Mouse (Mus musculus) adrenal gland, postnatal 25 days (tissue): ENCODE measurements around the gene Tbrg1. TPM values are rescaled to one million over a fixed set of nuclear protein-coding genes. Genes with fewer than 3 reads are reported as not detected.
A peak's percentile ranks its signal among the peaks of the same experiment; 100 is the strongest.

ENCODE experiments used
- DNase-seq: peaks from one replicate; pipeline ENCODE4 v3.0.0; 2021; ENCODE audit warnings: mixed read lengths
- total RNA-seq: library from RNA; stranded (reverse); gene quantifications from 2 replicates; pipeline ENCODE4 v1.2.3, GENCODE M21; 2021

Tbrg1 gene
- total RNA-seq, 1 experiment from 2014 or later = 90.9 TPM

DNA sequence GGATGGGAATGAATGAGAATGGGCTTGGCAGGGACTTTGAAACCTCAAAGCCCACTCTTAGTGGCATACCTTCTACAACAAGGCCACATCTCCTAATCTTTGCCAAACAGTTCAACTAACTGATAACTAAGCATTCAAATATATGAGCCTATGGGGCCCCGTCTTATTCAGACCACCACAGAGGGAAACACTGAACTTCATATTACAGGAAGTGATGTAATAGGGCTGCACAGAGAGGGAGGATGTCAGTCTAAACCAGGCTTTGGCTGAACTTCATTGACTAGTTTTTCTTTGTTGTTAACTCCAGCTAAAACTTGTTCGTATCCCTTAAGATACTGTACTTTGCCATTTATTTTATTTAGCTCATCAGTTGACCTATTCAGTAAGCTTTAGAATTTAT lies 27.2 kb downstream of the Tbrg1 start:
- DNase-seq = no peak

DNA sequence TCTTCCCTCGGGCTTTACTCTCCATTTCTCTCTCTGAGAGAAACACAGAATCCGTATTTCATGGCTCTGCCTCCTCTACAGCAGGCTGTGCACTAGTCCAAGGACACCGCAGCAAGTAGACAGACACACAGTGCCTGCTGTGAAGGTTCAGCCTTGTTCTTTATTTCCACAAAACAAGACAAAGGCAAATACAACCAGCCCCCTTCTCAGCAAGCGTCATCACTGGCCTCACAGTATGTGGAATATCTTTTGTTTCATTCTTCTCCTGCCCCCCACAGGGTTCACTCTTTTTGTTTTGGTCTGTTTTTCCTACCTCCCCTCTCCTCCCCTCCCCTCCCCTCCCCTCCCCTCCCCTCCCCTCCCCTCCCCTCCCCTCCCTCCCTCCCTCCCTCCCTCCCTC lies 28.5 kb downstream of the Tbrg1 start:
- DNase-seq = no peak

- DNase-seq = no peak
Measured at GRCm38 (mm10) chr9:37627263-37627662, 29.8 kb downstream of the Tbrg1 start.

GRCm38 (mm10) chr9:37626103-37626567 lies 31.0 kb downstream of the Tbrg1 start:
- DNase-seq = no peak

GRCm38 (mm10) chr9:37625641-37626040 lies 31.5 kb downstream of the Tbrg1 start:
- no peak for DNase-seq

DNA sequence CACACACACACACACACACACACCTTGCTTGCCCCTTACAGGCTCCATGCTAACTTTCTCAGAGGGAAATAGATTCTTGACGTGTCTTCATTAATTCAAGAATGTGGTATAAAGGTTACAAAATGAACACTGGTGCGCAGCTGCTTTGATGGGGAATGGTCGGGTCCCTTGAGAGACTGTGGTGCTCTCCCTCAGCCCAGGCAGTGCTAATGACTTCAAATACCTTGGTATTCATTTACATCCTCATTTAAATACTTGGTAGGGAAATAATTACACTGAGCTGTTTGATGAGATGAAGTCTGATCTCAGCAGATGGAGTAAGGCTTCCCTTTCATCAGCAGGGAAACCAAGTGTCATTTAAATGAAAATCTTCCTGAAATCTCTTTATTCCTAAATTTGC lies 32.0 kb downstream of the Tbrg1 start:
- DNase-seq = no peak

- DNase-seq = no peak
Measured at GRCm38 (mm10) chr9:37624502-37624901, 32.6 kb downstream of the Tbrg1 start.

GRCm38 (mm10) chr9:37623981-37624380 lies 33.1 kb downstream of the Tbrg1 start:
- DNase-seq = no peak

GRCm38 (mm10) chr9:37621290-37621689 lies 35.8 kb downstream of the Tbrg1 start:
- DNase-seq = no peak

GRCm38 (mm10) chr9:37616770-37617169 lies 40.3 kb downstream of the Tbrg1 start:
- no peak for DNase-seq

DNA sequence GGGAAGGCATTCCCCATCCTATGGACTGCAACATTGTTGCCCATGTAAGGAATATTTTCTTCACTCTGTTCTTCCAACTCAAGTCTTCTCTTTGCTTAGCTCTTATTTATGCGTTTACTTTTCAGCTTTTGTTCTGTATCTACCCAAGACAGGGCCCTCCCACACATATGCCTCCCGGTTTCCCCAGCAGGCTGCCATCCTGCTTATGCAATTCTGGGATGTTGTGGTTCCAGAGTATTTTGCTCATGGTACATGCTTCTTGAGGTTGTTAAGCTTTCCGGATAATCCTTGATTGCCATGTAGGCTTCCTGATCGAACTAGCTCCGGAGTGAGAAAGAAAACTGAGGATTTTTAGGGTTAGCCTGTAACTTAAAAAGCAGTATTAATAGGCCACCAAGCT lies 41.9 kb downstream of the Tbrg1 start:
- no peak for DNase-seq

GRCm38 (mm10) chr9:37614316-37614715 lies 42.8 kb downstream of the Tbrg1 start:
- DNase-seq = no peak

DNA sequence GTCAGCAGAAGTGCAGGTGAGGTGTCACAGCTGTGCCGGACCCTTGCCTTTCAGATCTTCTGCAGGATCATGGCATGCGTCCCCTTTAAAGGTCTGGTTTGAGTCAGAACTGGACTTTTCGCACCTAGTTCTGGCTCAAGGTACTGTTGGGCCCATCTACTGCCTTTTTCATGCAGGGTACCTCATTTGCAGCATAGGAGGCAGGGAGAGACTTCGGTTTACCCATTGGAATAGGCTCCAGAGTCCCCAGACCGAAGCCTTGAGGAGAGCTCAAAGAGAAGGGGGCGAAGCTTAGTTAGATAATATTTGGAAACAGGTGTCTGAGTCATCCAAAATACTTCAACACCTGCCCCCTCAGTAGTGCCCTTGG lies 43.2 kb downstream of the Tbrg1 start:
- DNase-seq = no peak

GRCm38 (mm10) chr9:37613182-37613910 lies 43.8 kb downstream of the Tbrg1 start, which contains the start of gene Spa17:
Gene Spa17 (minus strand): TSS chr9:37613722.
- DNase-seq = peak; percentile 91

DNA sequence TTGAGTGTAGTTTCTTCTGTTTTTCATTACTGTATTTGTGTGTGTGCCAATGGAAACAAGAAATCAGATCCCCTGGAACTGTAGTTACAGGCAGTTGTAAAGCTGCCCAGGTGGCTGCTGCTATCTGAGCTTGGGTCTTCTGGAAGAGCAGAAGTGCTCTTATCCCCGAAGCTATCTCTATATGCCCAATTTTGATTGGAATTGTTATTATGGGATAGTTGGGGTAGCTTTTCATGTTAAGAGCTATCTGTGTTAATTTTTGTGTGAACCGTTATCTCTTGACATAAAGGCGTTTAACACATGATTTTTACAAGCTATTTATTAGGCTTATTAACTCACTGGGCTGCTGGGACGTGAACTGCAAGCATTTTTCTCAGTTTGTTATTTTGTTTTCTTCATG lies 47.6 kb downstream of the Tbrg1 start:
- no peak for DNase-seq

DNA sequence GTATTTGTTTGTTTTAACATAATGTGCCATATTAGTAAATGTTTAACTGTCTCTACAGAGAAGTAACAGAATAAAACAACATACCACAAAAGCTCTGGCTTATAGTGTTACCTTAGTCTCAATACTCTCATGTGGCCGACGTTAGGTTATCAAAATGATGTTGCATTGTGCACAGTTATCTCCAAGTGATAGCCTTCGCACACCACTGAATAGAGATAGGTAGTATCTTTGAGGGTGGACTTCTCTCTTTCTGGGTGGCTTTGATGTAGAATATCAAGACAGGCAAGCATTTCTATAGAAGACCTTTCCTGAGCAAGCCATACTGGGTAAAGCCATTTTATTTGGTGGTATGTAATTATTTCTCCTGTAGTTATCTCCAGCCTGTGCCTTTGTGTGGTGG lies 52.0 kb downstream of the Tbrg1 start:
- no peak for DNase-seq

- no peak for DNase-seq
Measured at GRCm38 (mm10) chr9:37600538-37601205, 56.4 kb downstream of the Tbrg1 start.

Other genes with a start within 250 kb of the Tbrg1 start
- 0.70 and 1.8 TPM in 2 replicates for gene Robo3, start 224.1 kb downstream of the Tbrg1 start, total RNA-seq
- gene Msantd2, start 168.0 kb downstream of the Tbrg1 start, total RNA-seq = 26.8 and 28.7 TPM in 2 replicates
- 27.5 and 35.3 TPM in 2 replicates for gene Esam, start 129.2 kb downstream of the Tbrg1 start, total RNA-seq
- gene Vsig2, start 118.1 kb downstream of the Tbrg1 start, total RNA-seq = 4.8 and 5.8 TPM in 2 replicates
- gene Nrgn, start 104.4 kb downstream of the Tbrg1 start, total RNA-seq = 0.86 and 1.4 TPM in 2 replicates
- gene Siae, start 101.6 kb downstream of the Tbrg1 start, total RNA-seq = 15.7 and 18.8 TPM in 2 replicates
- 4.2 and 4.8 TPM in 2 replicates for gene Spa17, start 43.6 kb downstream of the Tbrg1 start, total RNA-seq
- 0.15 TPM in 1 of 2 replicates, not detected in the other for gene Panx3, start 11.9 kb upstream of the Tbrg1 start, total RNA-seq
- not detected in 2 replicates for gene Olfr160, start 58.9 kb upstream of the Tbrg1 start, total RNA-seq
- not detected in 2 replicates for gene Olfr874, start 87.8 kb upstream of the Tbrg1 start, total RNA-seq
- gene Olfr875, start 114.5 kb upstream of the Tbrg1 start, total RNA-seq = not detected in 2 replicates
- gene Olfr876, start 145.7 kb upstream of the Tbrg1 start, total RNA-seq = not detected in 2 replicates
- 1.5 TPM in 2 replicates for gene Olfr877, start 197.0 kb upstream of the Tbrg1 start, total RNA-seq
- gene Olfr145, start 239.4 kb upstream of the Tbrg1 start, total RNA-seq = not detected in 2 replicates